Comparison of ENCODE assay signal across 8 mouse cellular contexts in genomic region chr5:124049249-124050045, GRCm38 (mm10). TPM values are rescaled to one million over a fixed set of nuclear protein-coding genes. Genes with fewer than 3 reads are reported as not detected.
DNase-seq lines count a peak whose midpoint lies in the region; ATAC-seq and TF ChIP-seq lines count a peak whose summit lies in the region.
"Had no signal": no experiment of that assay in that cellular context is flagged by ENCODE, and none has a peak within 500 bp of the region (broad histone marks: within the 10 kb centered on the region; RNA-seq: fewer than 3 reads in every experiment).

No protein-coding gene starts in this region.

- no peak overlapping the region for H3K4me2 ChIP-seq in lung, embryonic 16.5 days (ENCODE audit: low read depth, low read length)
- H3K4me2 ChIP-seq in forebrain, embryonic 12.5 days: no peak overlapping the region
- H3K4me2 ChIP-seq in limb, embryonic 14.5 days (replicated peaks; ENCODE audit: low read depth, low read length, severe bottlenecking): no peak overlapping the region

- no peak for DNase-seq in lung, postnatal 25 days (ENCODE audit: low spot score)
- DNase-seq in limb, embryonic 14.5 days (ENCODE audit: low spot score): no peak
- no peak for DNase-seq in MN1 (ENCODE audit: low spot score)
- DNase-seq in right cerebral cortex, postnatal 4 days: no peak
- DNase-seq: gastrocnemius, postnatal 25 days had no signal

- ATAC-seq in lung, embryonic 16.5 days (ENCODE audit: low read depth): no peak
- ATAC-seq in forebrain, embryonic 12.5 days (ENCODE audit: low FRiP score): no peak
- no peak for ATAC-seq in limb, embryonic 14.5 days (ENCODE audit: low FRiP score, low read depth)

- H3K4me3 ChIP-seq in lung, embryonic 16.5 days (ENCODE audit: low read length): no peak overlapping the region
- no peak overlapping the region for H3K4me3 ChIP-seq in forebrain, embryonic 12.5 days (replicated peaks)
- no peak overlapping the region for H3K4me3 ChIP-seq in limb, embryonic 14.5 days (replicated peaks; ENCODE audit: low read length)
- no peak overlapping the region for H3K4me3 ChIP-seq in small intestine, adult 2 months (ENCODE audit: low read depth, low read length)

- no peaks in the 10 kb centered on the region for H3K27me3 ChIP-seq in lung, embryonic 16.5 days (ENCODE audit: control insufficient read depth, insufficient read depth, low read depth, low read length)
- H3K27me3 ChIP-seq in forebrain, embryonic 12.5 days: no peaks in the 10 kb centered on the region
- no peaks in the 10 kb centered on the region for H3K27me3 ChIP-seq in limb, embryonic 14.5 days (ENCODE audit: control insufficient read depth, insufficient read depth, low read length)
- no peaks in the 10 kb centered on the region for H3K27me3 ChIP-seq in small intestine, adult 2 months (ENCODE audit: control insufficient read depth, insufficient read depth, low read length)

- no peaks in the 10 kb centered on the region for H3K36me3 ChIP-seq in lung, embryonic 16.5 days (ENCODE audit: control insufficient read depth, insufficient read depth, low read length)
- no peaks in the 10 kb centered on the region for H3K36me3 ChIP-seq in forebrain, embryonic 12.5 days (replicated peaks)
- H3K36me3 ChIP-seq in limb, embryonic 14.5 days (ENCODE audit: control insufficient read depth, insufficient read depth, low read length): no peaks in the 10 kb centered on the region
- H3K36me3 ChIP-seq in small intestine, adult 2 months (ENCODE audit: control insufficient read depth, insufficient read depth, low read length): no peaks in the 10 kb centered on the region

- H3K4me1 ChIP-seq in lung, embryonic 16.5 days (replicated peaks; ENCODE audit: control insufficient read depth, insufficient read depth, low read length): peaks cover 7% of the 10 kb centered on the region; the same call in 1 of the 2 replicates
- peaks cover 17% of the 10 kb centered on the region; the same call in 1 of the 2 replicates for H3K4me1 ChIP-seq in forebrain, embryonic 12.5 days
- H3K4me1 ChIP-seq in limb, embryonic 14.5 days (ENCODE audit: control insufficient read depth, insufficient read depth, low read length): 0 out of 2 replicates have a peak, but pooled peaks cover 4% of the 10 kb centered on the region
- H3K4me1 ChIP-seq in small intestine, adult 2 months (ENCODE audit: control insufficient read depth, insufficient read depth, insufficient read length, low read length): peaks cover 42% of the 10 kb centered on the region

- 0 out of 2 replicates have a peak overlapping the region, but pooled peaks have one; percentile 18 for H3K9ac ChIP-seq in lung, embryonic 16.5 days (ENCODE audit: low read length)
- H3K9ac ChIP-seq in forebrain, embryonic 12.5 days: 0 out of 2 replicates have a peak overlapping the region, but pooled peaks have one; percentile 36
- H3K9ac ChIP-seq in limb, embryonic 14.5 days (ENCODE audit: low read depth, low read length, severe bottlenecking): 0 out of 2 replicates have a peak overlapping the region, but pooled peaks have one; percentile 22

- TF ChIP-seq CTCF in small intestine, adult 2 months (IDR thresholded peaks at IDR 0.05; ENCODE audit: extremely low read depth, insufficient read length, insufficient replicate concordance, low read depth, low read length): no peak

- 59% methylated on average over 15 of the region's 15 CpGs for WGBS in lung, embryonic 16.5 days
- 71% methylated on average over 15 of the region's 15 CpGs for WGBS in forebrain, embryonic 12.5 days
- WGBS in limb, embryonic 14.5 days: 62% methylated on average over 15 of the region's 15 CpGs
- WGBS in small intestine, adult 2 months: 67% methylated on average over 15 of the region's 15 CpGs

- no peak for TF ChIP-seq POLR2A in limb, embryonic 14.5 days (IDR thresholded peaks at IDR 0.05; ENCODE audit: borderline replicate concordance, extremely low read depth, insufficient read depth, insufficient read length)
- no peak for TF ChIP-seq POLR2A in small intestine, adult 2 months (IDR thresholded peaks at IDR 0.05; ENCODE audit: low read depth, low read length)

- no peaks in the 10 kb centered on the region for H3K9me3 ChIP-seq in lung, embryonic 16.5 days (ENCODE audit: control insufficient read depth, low read length)
- no peaks in the 10 kb centered on the region for H3K9me3 ChIP-seq in forebrain, embryonic 12.5 days
- no peaks in the 10 kb centered on the region for H3K9me3 ChIP-seq in limb, embryonic 14.5 days (ENCODE audit: control insufficient read depth, low read length)

- H3K27ac ChIP-seq in lung, embryonic 16.5 days (ENCODE audit: low read length): peak overlapping the region; percentile 14; the same call in 1 of the 2 replicates
- peak overlapping the region; percentile 63; the same call in 1 of the 2 replicates for H3K27ac ChIP-seq in forebrain, embryonic 12.5 days
- peak overlapping the region; percentile 29; the same call in 1 of the 2 replicates for H3K27ac ChIP-seq in limb, embryonic 14.5 days (replicated peaks; ENCODE audit: low read depth, low read length)
- H3K27ac ChIP-seq in small intestine, adult 2 months (ENCODE audit: insufficient read depth, low read depth, low read length): peak overlapping the region; percentile 70

RNA-seq across cellular contexts. Expression of gene Vps37b, which starts 17.4 kb away (rescaled TPM):
- 39.2 and 41.6 TPM in 2 replicates for polyA plus RNA-seq in lung, embryonic 16.5 days (2015; fragmentation: Nextera tagmentation; extraction: Ambion mirVana)
- polyA plus RNA-seq in forebrain, embryonic 12.5 days (2016; fragmentation: Nextera tagmentation; extraction: Ambion mirVana): 70.5 and 73.4 TPM in 2 replicates
- 44.2 and 54.9 TPM in 2 replicates for polyA plus RNA-seq in limb, embryonic 14.5 days (2012; rRNA removed)
- 29.3 and 34.4 TPM in 2 replicates for polyA plus RNA-seq in limb, embryonic 14.5 days (2014; fragmentation: Nextera tagmentation; extraction: Ambion mirVana)
- polyA plus RNA-seq in small intestine, adult 2 months (2012; rRNA removed): 35.9 and 55.6 TPM in 2 replicates

RNA-seq across cellular contexts. Expression of gene Abcb9, which starts 46.2 kb away (rescaled TPM):
- 2.7 and 3.8 TPM in 2 replicates for polyA plus RNA-seq in lung, embryonic 16.5 days (2015; fragmentation: Nextera tagmentation; extraction: Ambion mirVana)
- polyA plus RNA-seq in forebrain, embryonic 12.5 days (2016; fragmentation: Nextera tagmentation; extraction: Ambion mirVana): 2.9 and 3.3 TPM in 2 replicates
- polyA plus RNA-seq in limb, embryonic 14.5 days (2012; rRNA removed): 2.6 and 3.8 TPM in 2 replicates
- 2.2 and 3.4 TPM in 2 replicates for polyA plus RNA-seq in limb, embryonic 14.5 days (2014; fragmentation: Nextera tagmentation; extraction: Ambion mirVana)
- polyA plus RNA-seq in small intestine, adult 2 months (2012; rRNA removed): 11.9 and 21.2 TPM in 2 replicates

Comparison
In these comparisons a context has a peak if more than half of its experiments do, and no peak if none do; other contexts are left out.
1. H3K27ac ChIP-seq: peak in every context shown above with its lines; median percentile 70 in small intestine, adult 2 months; 63 in forebrain, embryonic 12.5 days; 29 in limb, embryonic 14.5 days; 14 in lung, embryonic 16.5 days.